Mouse (Mus musculus): ENCODE measurements around the gene Vmn2r4. TPM values are rescaled to one million over a fixed set of nuclear protein-coding genes. Genes with fewer than 3 reads are reported as not detected.
"Not testable (repeated sequence)": the region's sequence is repeated elsewhere in the genome, so short reads cannot be mapped to it uniquely, and the experiment has no call there.

Gene Vmn2r4
- total RNA-seq (2017): not detected in 2 replicates

- ATAC-seq (replicated peaks; ENCODE audit: low read depth, poor library complexity, severe bottlenecking): not testable (repeated sequence)
These were observed at the start of gene Vmn2r4 for GRCm38 (mm10) chr3:64415268-64415667. Gene Vmn2r4 (minus strand): TSS chr3:64415368.

- ATAC-seq (replicated peaks; ENCODE audit: low read depth, poor library complexity, severe bottlenecking): not testable (repeated sequence)
These were observed 19.1 kb upstream of the Vmn2r4 start for GRCm38 (mm10) chr3:64434261-64434660.

- ATAC-seq (replicated peaks; ENCODE audit: low read depth, poor library complexity, severe bottlenecking): not testable (repeated sequence)
These were observed 13.1 kb upstream of the Vmn2r4 start for GRCm38 (mm10) chr3:64428117-64428798.

- ATAC-seq (replicated peaks; ENCODE audit: low read depth, poor library complexity, severe bottlenecking): not testable (repeated sequence)
These were observed 7.0 kb upstream of the Vmn2r4 start for GRCm38 (mm10) chr3:64422141-64422540.

- ATAC-seq (replicated peaks; ENCODE audit: low read depth, poor library complexity, severe bottlenecking): not testable (repeated sequence)
These were observed 2.3 kb upstream of the Vmn2r4 start for GRCm38 (mm10) chr3:64417477-64417876.

- ATAC-seq (replicated peaks; ENCODE audit: low read depth, poor library complexity, severe bottlenecking): 0 out of 2 replicates have a peak, but pooled peaks have one; percentile 62
These were observed 915 bp downstream of the Vmn2r4 start for GRCm38 (mm10) chr3:64414253-64414652.

GRCm38 (mm10) chr3:64359286-64360035, 55.7 kb downstream of the Vmn2r4 start:
- no peak for ATAC-seq (replicated peaks; ENCODE audit: low read depth, poor library complexity, severe bottlenecking)

Other genes starting within 250 kb of the Vmn2r4 start
- not detected in 2 replicates for gene Vmn2r3, start 125.7 kb downstream of the Vmn2r4 start, total RNA-seq (2017)
- not detected in 2 replicates for gene Vmn2r5, start 94.5 kb upstream of the Vmn2r4 start, total RNA-seq (2017)
- not detected in 2 replicates for gene Vmn2r6, start 150.5 kb upstream of the Vmn2r4 start, total RNA-seq (2017)

All from common myeloid progenitor, adult 5-6 weeks (primary cell).